Mouse (Mus musculus) adipose tissue, adult 10 weeks (tissue): ENCODE measurements around the gene Lamtor4. TPM values are rescaled to one million over a fixed set of nuclear protein-coding genes. Genes with fewer than 3 reads are reported as not detected.

Source experiments
- polyA plus RNA-seq: library from polyadenylated mRNA; stranded (reverse); fragments of 350-450 nt; fragmentation: Illumina TruSeq; extraction: RNeasy Lipid Tissue Mini Kit (QIAGEN cat#74804); gene quantifications from one replicate; pipeline ENCODE4 v1.2.3, GENCODE M21; 2014; ENCODE audit warnings: low read depth, low replicate concordance

Lamtor4 gene
- polyA plus RNA-seq, result 169 TPM

DNA sequence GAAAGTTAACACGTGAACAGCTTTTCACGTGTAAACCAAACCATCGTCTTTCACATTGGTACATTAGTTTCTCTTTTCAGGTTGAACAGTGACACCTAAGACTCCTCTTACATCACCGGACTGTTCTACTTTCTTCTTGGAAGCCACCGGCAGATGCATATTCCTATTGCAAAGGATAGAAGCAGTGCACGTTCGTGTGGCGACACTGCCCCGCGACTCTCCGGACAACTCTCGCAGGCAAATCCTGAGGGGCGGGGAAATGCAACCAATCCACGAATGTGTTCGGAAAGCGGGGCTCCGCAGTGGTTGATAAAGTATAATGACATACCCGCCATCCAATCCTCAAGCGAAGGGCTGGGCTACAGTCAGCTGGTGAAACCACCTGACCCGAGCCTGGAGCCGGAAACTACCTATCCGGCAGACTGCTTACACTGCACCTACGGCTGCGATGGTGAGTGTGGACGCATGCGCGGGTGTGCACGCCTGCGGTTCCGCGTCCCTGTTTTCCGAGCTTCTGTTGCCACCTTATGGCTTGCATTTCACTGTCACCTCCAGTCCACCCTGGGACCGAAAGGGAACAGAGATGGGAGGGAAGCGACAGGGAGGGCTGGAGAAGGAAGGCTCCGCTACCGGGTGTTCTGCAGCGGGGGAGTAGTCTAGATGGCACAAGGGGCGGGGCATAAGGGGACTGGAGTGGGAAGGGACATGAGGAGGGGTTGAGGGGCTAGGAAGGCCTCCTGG lies at the start of gene Lamtor4:
Gene Lamtor4, plus strand, starts transcription at position 130 of the 741 bp plus-strand sequence.

DNA sequence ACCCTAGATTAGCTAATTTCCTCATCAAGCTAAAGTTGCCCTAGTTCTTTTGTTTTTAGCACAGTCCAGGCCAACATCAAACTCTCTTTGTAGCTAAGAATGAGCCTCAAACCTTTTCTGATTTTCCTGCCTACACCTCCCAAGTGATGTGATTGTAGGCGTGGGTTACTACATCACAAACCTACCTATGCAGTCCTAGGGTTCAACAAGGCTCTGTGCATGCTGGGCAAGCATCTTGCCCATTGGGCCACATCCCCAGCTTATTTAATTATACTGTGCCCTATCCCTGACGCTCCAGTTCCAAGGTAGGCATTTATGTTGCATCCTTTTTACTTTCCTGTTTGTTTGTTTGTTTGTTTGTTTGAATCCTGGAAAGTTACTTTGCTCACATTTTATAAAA lies 29.6 kb upstream of the Lamtor4 start, which contains the start of gene Nxpe5:
Gene Nxpe5, plus strand, starts transcription at position 199 of the 400 bp plus-strand sequence.

DNA sequence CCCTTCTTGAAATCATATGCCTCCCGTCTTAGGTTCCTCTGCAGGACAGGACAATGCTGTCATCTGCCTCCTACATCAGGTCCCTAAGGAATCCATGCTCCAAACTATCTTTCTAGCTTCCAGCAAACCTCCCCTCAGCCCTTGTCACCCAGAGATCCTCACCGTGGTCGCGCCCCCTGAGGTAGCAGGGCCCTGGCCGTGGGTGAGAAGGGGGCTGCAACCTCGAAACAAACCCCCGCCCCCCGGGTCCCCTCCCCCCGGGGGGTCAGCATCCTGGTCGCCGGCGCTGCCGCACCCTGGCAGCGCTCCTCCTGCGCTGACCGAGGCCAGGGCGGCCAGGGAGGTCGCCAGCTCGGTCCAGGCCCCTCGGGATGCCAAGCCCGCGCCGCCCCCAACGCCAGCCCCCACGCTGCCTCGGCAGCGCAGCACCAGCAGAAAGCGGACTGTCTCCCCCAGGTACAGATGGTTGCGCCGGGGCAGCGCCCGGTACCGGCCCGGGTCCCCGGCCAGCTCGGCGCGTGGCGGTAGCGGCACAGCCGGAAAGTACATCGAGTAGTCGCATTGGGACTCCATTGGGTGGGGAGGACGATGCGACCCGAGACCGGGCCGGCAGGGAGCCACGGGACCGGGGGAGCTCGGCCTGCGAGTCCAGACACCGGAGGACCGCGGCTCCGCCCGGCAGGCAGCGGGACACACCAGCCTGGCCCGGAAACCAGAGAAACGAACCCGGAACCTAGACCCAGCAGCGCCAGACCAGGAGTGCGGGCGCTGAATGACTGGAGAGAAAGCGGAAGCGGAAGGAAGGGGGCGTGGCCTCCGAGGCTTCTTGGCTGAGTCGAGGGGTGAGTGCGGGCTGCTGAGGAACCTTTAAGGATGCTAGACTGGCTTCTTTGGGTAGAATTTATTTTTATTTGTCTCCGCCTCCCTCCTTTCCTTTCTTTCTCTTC lies 8.3 kb downstream of the Lamtor4 start, which contains the start of gene BC037034:
Gene BC037034, minus strand, starts transcription at position 774 of the 947 bp plus-strand sequence.

DNA sequence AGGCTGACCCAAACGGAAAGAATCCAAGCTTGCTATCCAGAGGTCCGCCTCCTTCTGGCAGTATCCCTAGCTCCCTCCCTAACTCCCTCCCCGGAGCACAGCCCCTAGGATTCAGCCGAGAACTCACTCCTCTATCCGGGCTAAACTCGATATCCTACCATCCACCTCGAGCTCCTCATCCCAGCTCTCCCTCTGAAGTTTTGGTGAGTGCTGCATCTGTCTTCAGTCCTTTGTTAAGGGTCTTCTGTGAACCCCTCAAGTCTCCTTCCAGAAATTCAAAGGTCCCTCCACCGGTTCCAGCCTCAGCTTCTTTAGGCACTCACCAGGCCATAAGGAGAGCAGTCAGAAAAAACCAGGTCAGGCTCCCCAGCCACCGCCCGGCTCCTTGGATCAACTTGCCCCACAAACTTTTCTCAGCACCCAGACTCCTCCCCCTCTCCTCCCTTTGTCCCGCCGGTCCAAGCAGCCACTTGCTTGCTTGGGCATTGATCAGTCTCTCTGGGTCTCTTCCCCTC lies 17.2 kb downstream of the Lamtor4 start, which contains the start of gene Gal3st4:
Gene Gal3st4, minus strand, starts transcription at position 432 of the 515 bp plus-strand sequence.

DNA sequence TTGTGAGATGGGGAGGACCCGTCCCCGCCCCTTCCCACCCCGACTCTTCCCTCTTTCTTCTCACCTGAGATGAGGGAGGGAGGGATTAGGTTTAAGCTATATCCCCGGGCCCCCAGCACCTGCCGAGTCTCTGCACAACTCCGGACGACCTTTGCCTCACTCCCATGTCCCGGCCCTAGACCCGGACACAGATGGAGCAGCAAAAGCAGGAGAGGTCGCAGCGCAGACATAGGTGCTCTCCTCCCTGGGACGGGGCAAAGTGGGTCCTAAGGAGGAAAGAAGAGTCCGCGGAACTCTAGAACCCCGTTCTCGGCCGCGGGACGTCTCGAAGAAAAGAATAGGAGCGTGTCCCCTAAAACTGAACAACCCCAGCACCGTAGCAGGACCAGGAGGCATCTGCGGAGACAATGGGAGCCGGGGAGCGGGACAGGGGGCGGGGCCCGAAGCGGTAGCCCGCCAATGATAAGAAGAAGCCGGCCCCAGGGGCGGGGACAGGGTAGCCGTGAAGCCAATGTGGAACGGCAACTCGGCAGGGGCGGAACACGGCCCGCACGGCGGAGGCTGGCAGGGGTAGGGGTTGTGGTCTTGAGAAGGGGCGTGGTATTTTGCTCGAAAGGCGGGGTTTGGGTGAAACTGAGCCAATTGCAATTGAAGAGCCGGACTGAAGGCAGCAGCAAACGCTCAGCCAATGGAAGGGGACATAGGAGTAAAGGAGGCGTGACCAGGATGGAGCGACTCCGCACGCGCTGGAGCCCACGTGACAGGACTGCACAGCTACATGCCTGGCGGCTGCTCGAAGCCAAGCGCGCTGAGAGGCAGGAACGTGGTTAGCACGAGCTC lies 24.5 kb downstream of the Lamtor4 start, which contains the start of the genes Gm43720, Gpc2 and Stag3:
Gene Gm43720, minus strand, starts transcription at position 374 of the 840 bp plus-strand sequence.
Gene Gpc2, minus strand, starts transcription at position 421 of the 840 bp plus-strand sequence.
Gene Stag3, plus strand, starts transcription at position 656 of the 840 bp plus-strand sequence.

Other genes starting within 250 kb of the Lamtor4 start
- gene Smok3a, start 234.2 kb upstream of the Lamtor4 start, polyA plus RNA-seq, result not detected
- 0.36 TPM for gene Smok3b, start 234.1 kb upstream of the Lamtor4 start, polyA plus RNA-seq
- not detected for gene Smok3c, start 202.3 kb upstream of the Lamtor4 start, polyA plus RNA-seq
- gene Zkscan1, start 170.4 kb upstream of the Lamtor4 start, polyA plus RNA-seq, result 11.2 TPM
- 19.0 TPM for gene Zscan21, start 138.6 kb upstream of the Lamtor4 start, polyA plus RNA-seq
- gene Zfp113, start 99.7 kb upstream of the Lamtor4 start, polyA plus RNA-seq, result 6.9 TPM
- 124 TPM for gene Cops6, start 94.4 kb upstream of the Lamtor4 start, polyA plus RNA-seq
- gene Ap4m1, start 83.5 kb upstream of the Lamtor4 start, polyA plus RNA-seq, result 26.6 TPM
- 26.1 TPM for gene Mcm7, start 83.1 kb upstream of the Lamtor4 start, polyA plus RNA-seq
- 29.0 TPM for gene Taf6, start 68.0 kb upstream of the Lamtor4 start, polyA plus RNA-seq
- 20.6 TPM for gene Cnpy4, start 68.0 kb upstream of the Lamtor4 start, polyA plus RNA-seq
- gene Mblac1, start 61.2 kb upstream of the Lamtor4 start, polyA plus RNA-seq, result 5.7 TPM
- 22.5 TPM for gene Nxpe5, start 29.6 kb upstream of the Lamtor4 start, polyA plus RNA-seq
- gene BC037034, start 8.6 kb downstream of the Lamtor4 start, polyA plus RNA-seq, result 57.0 TPM
- gene Gal3st4, start 17.4 kb downstream of the Lamtor4 start, polyA plus RNA-seq, result 36.2 TPM
- gene Gm43720, start 24.5 kb downstream of the Lamtor4 start, polyA plus RNA-seq, result 1.8 TPM
- gene Gpc2, start 24.5 kb downstream of the Lamtor4 start, polyA plus RNA-seq, result 11.8 TPM
- gene Stag3, start 24.8 kb downstream of the Lamtor4 start, polyA plus RNA-seq, result 10.9 TPM
- 0.30 TPM for gene Pvrig, start 86.5 kb downstream of the Lamtor4 start, polyA plus RNA-seq
- 6.9 TPM for gene Zfp157, start 186.0 kb downstream of the Lamtor4 start, polyA plus RNA-seq